Mouse (Mus musculus) MEL (cell line): ENCODE results near the gene Cep85l. TPM values are rescaled to one million over a fixed set of nuclear protein-coding genes. Genes with fewer than 3 reads are reported as not detected.

ENCODE experiments used
- DNase-seq: peaks from one replicate; pipeline ENCODE4 v3.0.0; 2011; ENCODE audit warnings: low read depth, low spot score
- H3K27ac ChIP-seq: 2 replicates; pipeline ENCODE4 v1.5.1; 2012; ENCODE audit warnings: low read depth, mild to moderate bottlenecking, control low read depth, low read length, moderate library complexity; ENCODE audit not compliant: control insufficient read depth
- H3K27me3 ChIP-seq, 2 experiments: fragments of 150-350 bp in 1 of 2; sonication (generic) in 1 of 2; 2 replicates each; pipeline ENCODE4 v1.6.1; 2012; ENCODE audit warnings: low read length in 2 of 2, mild to moderate bottlenecking in 2 of 2, improper control_type of control experiment in 1 of 2, moderate library complexity in 1 of 2; ENCODE audit not compliant: insufficient read depth in 2 of 2, control insufficient read depth in 1 of 2
- H3K36me3 ChIP-seq, 2 experiments: 2 replicates each; pipeline ENCODE4 v1.6.1; 2012 to 2014; ENCODE audit warnings: low read length in 2 of 2, improper control_type of control experiment in 1 of 2, inconsistent platforms in 1 of 2, mild to moderate bottlenecking in 1 of 2; ENCODE audit not compliant: insufficient read depth in 2 of 2, control insufficient read depth in 1 of 2
- H3K4me1 ChIP-seq, 2 experiments: fragments of 150-350 bp in 1 of 2; sonication (generic) in 1 of 2; 2 replicates each; pipeline ENCODE4 v1.6.1; 2012; ENCODE audit warnings: low read length in 2 of 2, improper control_type of control experiment in 1 of 2, mild to moderate bottlenecking in 1 of 2; ENCODE audit not compliant: insufficient read depth in 2 of 2, control insufficient read depth in 1 of 2
- H3K4me3 ChIP-seq, 2 experiments: fragments of 150-350 bp in 1 of 2; sonication (generic) in 1 of 2; 2 replicates each; pipeline ENCODE4 v1.5.1; 2012; ENCODE audit warnings: low read depth in 2 of 2, low read length in 2 of 2, mild to moderate bottlenecking in 2 of 2, moderate library complexity in 2 of 2, control low read depth in 1 of 2, improper control_type of control experiment in 1 of 2; ENCODE audit not compliant: control insufficient read depth in 1 of 2, insufficient read depth in 1 of 2
- H3K79me2 ChIP-seq: 2 replicates; pipeline ENCODE4 v1.6.1; 2012; ENCODE audit warnings: mild to moderate bottlenecking, low read length, moderate library complexity; ENCODE audit not compliant: control insufficient read depth, poor library complexity, insufficient read depth
- H3K9ac ChIP-seq: 2 replicates; pipeline ENCODE4 v1.6.1; 2012; ENCODE audit warnings: low read depth, mild to moderate bottlenecking, control low read depth, low read length, moderate library complexity; ENCODE audit not compliant: control insufficient read depth, poor library complexity, severe bottlenecking
- H3K9me3 ChIP-seq: fragments of 150-350 bp; sonication (generic); replicated peaks from 2 replicates; pipeline ENCODE4 v1.6.1; 2012; ENCODE audit warnings: mild to moderate bottlenecking, low read length, improper control_type of control experiment, moderate library complexity; ENCODE audit not compliant: insufficient read depth
- BHLHE40 ChIP-seq: IDR thresholded peaks from 2 replicates; pipeline ENCODE4 v1.6.1; 2012; ENCODE audit warnings: low read depth, mild to moderate bottlenecking, inconsistent platforms, low read length, improper control_type of control experiment, borderline replicate concordance
- CTCF ChIP-seq, 3 experiments: IDR thresholded peaks in 2 of 3; conservative IDR thresholded peaks in 1 of 3; 2 replicates each; pipeline ENCODE4 v1.5.1; 2011 to 2012; ENCODE audit warnings: low read length in 3 of 3, low read depth in 2 of 3, mild to moderate bottlenecking in 2 of 3, improper control_type of control experiment in 1 of 3, inconsistent platforms in 1 of 3, mixed read lengths in 1 of 3, moderate library complexity in 1 of 3; ENCODE audit not compliant: control insufficient read depth in 1 of 3, insufficient read depth in 1 of 3, poor library complexity in 1 of 3, severe bottlenecking in 1 of 3
- E2F4 ChIP-seq: IDR thresholded peaks from 2 replicates; pipeline ENCODE4 v1.6.1; 2011; ENCODE audit warnings: low read depth, low read length, improper control_type of control experiment, borderline replicate concordance
- EP300 ChIP-seq, 2 experiments: IDR thresholded peaks; 2 replicates each; pipeline ENCODE4 v1.6.1; 2011; ENCODE audit warnings: improper control_type of control experiment in 2 of 2, low read length in 2 of 2, low read depth in 1 of 2, mild to moderate bottlenecking in 1 of 2
- ETS1 ChIP-seq: IDR thresholded peaks from 2 replicates; pipeline ENCODE4 v1.6.1; 2012; ENCODE audit warnings: low read depth, mild to moderate bottlenecking, inconsistent platforms, low read length, improper control_type of control experiment, moderate library complexity
- HCFC1 ChIP-seq: IDR thresholded peaks from 2 replicates; pipeline ENCODE4 v1.6.1; 2012; ENCODE audit warnings: low read depth, mild to moderate bottlenecking, inconsistent platforms, low read length, improper control_type of control experiment, moderate library complexity
- JUND ChIP-seq: IDR thresholded peaks from 2 replicates; pipeline ENCODE4 v1.6.1; 2011; ENCODE audit warnings: low read depth, mild to moderate bottlenecking, improper control_type of control experiment, low read length
- MAZ ChIP-seq: IDR thresholded peaks from 2 replicates; pipeline ENCODE4 v1.6.1; 2012; ENCODE audit warnings: low read depth, mild to moderate bottlenecking, inconsistent platforms, low read length, improper control_type of control experiment
- MEF2A ChIP-seq: IDR thresholded peaks from 2 replicates; pipeline ENCODE4 v1.6.1; 2014; ENCODE audit warnings: low read depth, mild to moderate bottlenecking, inconsistent platforms, low read length, improper control_type of control experiment; ENCODE audit not compliant: poor library complexity, insufficient replicate concordance, severe bottlenecking; ENCODE audit errors: extremely low read depth
- MXI1 ChIP-seq: IDR thresholded peaks from 2 replicates; pipeline ENCODE4 v1.6.1; 2011; ENCODE audit warnings: mild to moderate bottlenecking, low read depth, low read length, improper control_type of control experiment
- MYB ChIP-seq: IDR thresholded peaks from 2 replicates; pipeline ENCODE4 v1.6.1; 2011; ENCODE audit warnings: mild to moderate bottlenecking, low read depth, low read length, improper control_type of control experiment
- MYC ChIP-seq: IDR thresholded peaks from 2 replicates; pipeline ENCODE4 v1.6.1; 2011; ENCODE audit warnings: low read depth, mild to moderate bottlenecking, low read length, improper control_type of control experiment, moderate library complexity
- NELFE ChIP-seq: IDR thresholded peaks from 2 replicates; pipeline ENCODE4 v1.6.1; 2011; ENCODE audit warnings: low read depth, low read length, improper control_type of control experiment
- NRF1 ChIP-seq: IDR thresholded peaks from 2 replicates; pipeline ENCODE4 v1.6.1; 2014; ENCODE audit warnings: low read depth, mild to moderate bottlenecking, inconsistent platforms, low read length, improper control_type of control experiment, moderate library complexity; ENCODE audit not compliant: poor library complexity, insufficient read depth, severe bottlenecking
- POLR2A ChIP-seq, 2 experiments: IDR thresholded peaks; 2 replicates each; pipeline ENCODE4 v1.6.1; 2011 to 2012; ENCODE audit warnings: low read length in 2 of 2, mild to moderate bottlenecking in 2 of 2, control low read depth in 1 of 2, improper control_type of control experiment in 1 of 2, low read depth in 1 of 2, moderate library complexity in 1 of 2; ENCODE audit not compliant: control insufficient read depth in 1 of 2, insufficient read depth in 1 of 2, poor library complexity in 1 of 2
- RAD21 ChIP-seq: IDR thresholded peaks from 2 replicates; pipeline ENCODE4 v1.6.1; 2011; ENCODE audit warnings: mild to moderate bottlenecking, low read depth, low read length, improper control_type of control experiment
- RCOR1 ChIP-seq: IDR thresholded peaks from 2 replicates; pipeline ENCODE4 v1.6.1; 2012; ENCODE audit warnings: low read depth, mild to moderate bottlenecking, inconsistent platforms, low read length, improper control_type of control experiment
- TAL1 ChIP-seq: IDR thresholded peaks from 2 replicates; pipeline ENCODE4 v1.6.1; 2012; ENCODE audit warnings: mild to moderate bottlenecking, inconsistent platforms, low read length, moderate library complexity, mixed read lengths
- TCF12 ChIP-seq: IDR thresholded peaks from 2 replicates; pipeline ENCODE4 v1.6.1; 2014; ENCODE audit warnings: low read depth, mild to moderate bottlenecking, inconsistent platforms, low read length, improper control_type of control experiment, moderate library complexity
- UBTF ChIP-seq: IDR thresholded peaks from 2 replicates; pipeline ENCODE4 v1.6.1; 2012; ENCODE audit warnings: low read depth, mild to moderate bottlenecking, inconsistent platforms, low read length, improper control_type of control experiment, moderate library complexity, borderline replicate concordance; ENCODE audit not compliant: insufficient read depth
- USF1 ChIP-seq: IDR thresholded peaks from 2 replicates; pipeline ENCODE4 v1.6.1; 2014; ENCODE audit warnings: low read depth, mild to moderate bottlenecking, inconsistent platforms, low read length, improper control_type of control experiment, moderate library complexity
- ZC3H11A ChIP-seq: IDR thresholded peaks from 2 replicates; pipeline ENCODE4 v1.6.1; 2012; ENCODE audit warnings: low read depth, mild to moderate bottlenecking, inconsistent platforms, low read length, improper control_type of control experiment
- ZKSCAN1 ChIP-seq: IDR thresholded peaks from 2 replicates; pipeline ENCODE4 v1.6.1; 2012; ENCODE audit warnings: low read depth, mild to moderate bottlenecking, inconsistent platforms, low read length, improper control_type of control experiment, moderate library complexity
- ZMIZ1 ChIP-seq: IDR thresholded peaks from 2 replicates; pipeline ENCODE4 v1.6.1; 2012; ENCODE audit warnings: low read depth, mild to moderate bottlenecking, inconsistent platforms, low read length, improper control_type of control experiment, moderate library complexity
- ZNF384 ChIP-seq: IDR thresholded peaks from 2 replicates; pipeline ENCODE4 v1.6.1; 2012; ENCODE audit warnings: low read depth, mild to moderate bottlenecking, inconsistent platforms, low read length, improper control_type of control experiment
- polyA plus RNA-seq, 2 experiments: library from polyadenylated mRNA; stranded (reverse) in 1 of 2; unstranded in 1 of 2; fragments of >175 nt in 1 of 2; fragments of >200 nt in 1 of 2; gene quantifications; 2 replicates each; pipeline versions ENCODE4 v1.2.1 to v1.2.4; 2012; ENCODE audit warnings: low replicate concordance in 2 of 2, low read depth in 1 of 2; ENCODE audit not compliant: insufficient read length in 2 of 2, insufficient read depth in 1 of 2, missing spikeins in 1 of 2
- total RNA-seq: library from RNA; depleted of rRNA; stranded (reverse); fragments of 300-350 nt; gene quantifications from 2 replicates; pipeline ENCODE4 v1.2.3, GENCODE M21; 2012

The Cep85l gene
- total and polyA plus RNA-seq, 3 experiments: 2.2 to 43.1 (median 3.0) TPM

DNA sequence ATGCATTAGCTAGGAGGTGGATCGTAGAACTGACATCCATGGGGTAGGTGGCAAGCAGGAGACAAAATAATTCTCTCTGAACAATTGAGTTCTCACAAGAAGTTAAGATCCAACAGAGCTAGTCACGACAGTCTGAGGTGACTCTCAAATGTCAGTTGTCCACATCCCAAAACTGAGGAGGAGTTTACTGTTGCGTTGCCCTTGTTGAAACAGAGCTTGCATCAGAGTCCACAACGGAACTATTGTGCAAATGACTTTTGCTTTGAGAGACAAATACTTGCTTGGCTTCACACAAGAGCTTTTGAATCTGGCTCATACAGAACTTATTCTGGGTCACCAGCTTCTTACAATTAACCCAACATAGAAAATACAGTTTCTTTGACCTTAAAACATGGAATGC lies 27.7 kb upstream of the Cep85l start:
- TF ChIP-seq EP300 (IDR thresholded peaks at IDR 0.05; ENCODE audit: low read depth in 1 of 2, low read length in 2 of 2) (no peak), MXI1 (no peak), MYB (no peak), ZNF384 (no peak), MAZ (no peak), E2F4 (no peak), RCOR1 (no peak), JUND (no peak), ZKSCAN1 (no peak), MYC (no peak), ZMIZ1 (no peak), TCF12 (no peak), RAD21 (no peak), NRF1 (no peak), TAL1 (no peak), HCFC1 (no peak), CTCF (IDR thresholded peaks at IDR 0.05 in 2 of 3, conservative IDR thresholded peaks at IDR 0.05 in 1 of 3; ENCODE audit: control insufficient read depth in 1 of 3, insufficient read depth in 1 of 3, low read depth in 2 of 3, low read length in 3 of 3, poor library complexity in 1 of 3, severe bottlenecking in 1 of 3) (no peak), NELFE (no peak)
- H3K27me3 ChIP-seq: no peaks in the 10 kb centered on the region
- no peaks in the 10 kb centered on the region for H3K79me2 ChIP-seq
- no peak overlapping the region for H3K9ac ChIP-seq
- H3K36me3 ChIP-seq: no peaks in the 10 kb centered on the region
- H3K4me1 ChIP-seq: no peaks in the 10 kb centered on the region
- no peak for DNase-seq
- no peak overlapping the region for H3K4me3 ChIP-seq
- H3K27ac ChIP-seq: no peak overlapping the region
- no peaks in the 10 kb centered on the region for H3K9me3 ChIP-seq

DNA sequence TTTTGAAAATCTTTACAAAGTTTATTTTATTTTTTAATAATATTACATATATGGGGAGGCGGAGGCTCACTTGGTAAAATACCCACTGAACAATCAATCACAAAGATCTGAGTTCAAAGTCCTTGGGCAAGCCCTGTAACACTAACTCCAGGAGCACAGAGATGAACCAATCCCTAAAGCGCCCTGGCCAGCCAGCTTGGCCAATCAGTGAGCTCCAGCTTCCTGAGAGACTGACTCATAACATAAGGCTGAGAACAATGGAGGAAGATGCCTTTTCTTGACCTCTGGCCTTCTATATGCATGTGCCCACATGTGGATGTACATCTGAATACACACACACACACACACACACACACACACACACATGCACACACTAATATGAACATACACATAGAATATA lies 27.1 kb upstream of the Cep85l start:
- H3K4me1 ChIP-seq: no peaks in the 10 kb centered on the region
- no peak overlapping the region for H3K27ac ChIP-seq
- TF ChIP-seq POLR2A (IDR thresholded peaks at IDR 0.05; ENCODE audit: control insufficient read depth in 1 of 2, insufficient read depth in 1 of 2, low read depth in 1 of 2, low read length in 2 of 2, poor library complexity in 1 of 2) (no peak), ZC3H11A (no peak), ETS1 (no peak), USF1 (no peak), BHLHE40 (no peak), MEF2A (no peak), HCFC1 (no peak), UBTF (no peak), NELFE (no peak), ZMIZ1 (no peak)
- no peak overlapping the region for H3K9ac ChIP-seq
- H3K4me3 ChIP-seq: no peak overlapping the region
- H3K79me2 ChIP-seq: no peaks in the 10 kb centered on the region
- no peaks in the 10 kb centered on the region for H3K9me3 ChIP-seq
- no peaks in the 10 kb centered on the region for H3K36me3 ChIP-seq
- no peaks in the 10 kb centered on the region for H3K27me3 ChIP-seq
- DNase-seq: no peak
